Mouse (Mus musculus): ENCODE results near the gene Napb.
"Not testable (repeated sequence)": the region's sequence is repeated elsewhere in the genome, so short reads cannot be mapped to it uniquely, and the experiment has no call there.

Napb gene

GRCm38 (mm10) chr2:148732327-148733000 is at the start of gene Napb:
Gene Napb, minus strand, starts transcription at chr2:148732467.
- DNase-seq (ENCODE audit: low read depth, low spot score), result no peak

DNA sequence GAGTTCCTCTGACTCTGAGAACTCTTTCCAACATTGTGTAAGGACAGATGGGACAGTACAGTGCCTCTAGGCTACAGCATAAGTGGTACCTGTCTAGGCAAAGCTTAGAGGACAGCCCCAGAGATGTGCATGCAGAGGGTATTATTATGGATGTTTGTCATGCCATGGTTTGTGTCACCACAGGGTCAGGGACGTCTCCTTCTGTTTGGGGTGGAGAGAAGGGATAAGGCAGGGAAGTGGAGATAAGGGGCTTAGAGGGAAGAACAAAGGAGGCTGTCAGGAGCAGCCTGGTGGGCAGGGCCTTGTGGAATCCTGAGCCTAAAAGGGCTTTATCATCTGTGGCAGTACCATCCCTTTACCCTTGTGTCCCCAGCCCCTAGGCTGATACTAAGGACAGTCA is 49.4 kb upstream of the Napb start, which contains the start of gene 8030411F24Rik:
Gene 8030411F24Rik, plus strand, starts transcription at position 301 of the 400 bp plus-strand sequence.
- no peak for DNase-seq (ENCODE audit: low read depth, low spot score)

- DNase-seq (ENCODE audit: low read depth, low spot score), result not testable (repeated sequence)
Observed at GRCm38 (mm10) chr2:148771397-148771796, 39.1 kb upstream of the Napb start, which contains the start of gene Cst11. Gene Cst11, minus strand, starts transcription at chr2:148771497.

GRCm38 (mm10) chr2:148763648-148764388 is 31.6 kb upstream of the Napb start:
- peak; percentile 88 for DNase-seq (ENCODE audit: low read depth, low spot score)

GRCm38 (mm10) chr2:148754310-148754846 is 22.1 kb upstream of the Napb start:
- DNase-seq (ENCODE audit: low read depth, low spot score), result peak; percentile 10

DNA sequence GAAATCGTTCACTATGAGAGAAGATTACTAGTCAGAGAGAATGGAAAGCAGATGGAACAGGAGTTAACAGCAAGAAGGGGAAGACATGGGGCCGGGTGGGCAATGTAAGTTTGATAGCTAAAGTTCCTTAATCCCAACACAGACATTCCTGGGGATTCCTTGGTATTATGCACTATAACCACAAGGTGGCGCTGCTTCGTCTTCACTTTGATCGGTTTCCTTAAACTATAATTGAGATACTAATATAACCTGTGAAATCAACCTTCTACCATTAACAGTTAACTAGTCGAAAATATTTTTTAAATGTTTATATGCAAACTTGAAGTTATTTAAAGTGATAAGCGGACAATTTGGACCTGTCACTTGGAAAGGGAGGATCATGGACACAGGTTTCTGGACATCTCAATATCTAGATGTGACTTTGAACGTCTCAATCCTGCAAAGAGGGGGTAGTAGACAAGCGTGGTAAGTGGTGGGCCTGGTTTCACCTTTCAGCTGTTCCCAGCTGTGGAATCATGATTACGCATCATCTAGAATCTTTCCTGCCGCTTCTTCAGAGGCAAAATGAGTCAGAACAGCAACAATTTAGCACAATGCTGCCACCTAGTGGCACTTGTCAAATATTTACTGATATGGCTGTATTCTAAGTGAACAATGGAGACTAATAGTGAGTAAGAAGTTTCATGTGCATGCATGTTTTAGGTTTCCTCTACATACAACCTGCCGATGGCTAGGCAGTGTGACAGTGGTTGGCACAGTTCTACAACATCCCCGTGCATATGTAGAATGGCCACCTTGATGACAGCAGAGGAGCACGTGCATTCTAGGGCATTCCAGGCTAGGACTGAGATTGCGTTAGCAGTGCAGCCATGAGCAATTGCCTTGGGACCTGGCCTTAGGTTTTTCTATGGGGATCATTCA is 19.9 kb upstream of the Napb start:
- DNase-seq (ENCODE audit: low read depth, low spot score), result peak; percentile 85

DNA sequence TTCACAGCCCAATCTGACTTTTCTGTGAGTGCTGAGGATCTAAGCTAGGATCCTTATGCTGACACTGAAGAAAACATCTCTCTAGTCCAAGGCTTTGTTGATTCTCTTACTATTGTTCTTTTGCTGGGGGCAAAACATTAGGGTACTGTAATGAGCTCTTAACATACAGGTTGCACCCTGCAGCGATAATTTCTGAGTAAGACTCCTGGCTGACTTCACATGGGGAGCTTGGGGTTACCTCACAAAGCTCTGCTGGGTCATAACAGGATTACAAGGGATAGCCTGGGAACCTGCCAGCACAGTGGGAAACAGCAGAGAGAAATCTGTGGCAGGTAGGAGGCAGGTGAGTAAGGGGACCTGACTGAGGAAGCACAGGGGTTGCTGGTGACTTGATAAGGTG is 17.8 kb upstream of the Napb start, which contains the start of gene Cstl1:
Gene Cstl1, plus strand, starts transcription at position 301 of the 400 bp plus-strand sequence.
- no peak for DNase-seq (ENCODE audit: low read depth, low spot score)

- no peak for DNase-seq (ENCODE audit: low read depth, low spot score)
Observed at GRCm38 (mm10) chr2:148743846-148744407, 11.7 kb upstream of the Napb start.

- no peak for DNase-seq (ENCODE audit: low read depth, low spot score)
Observed at GRCm38 (mm10) chr2:148743001-148743400, 10.7 kb upstream of the Napb start.

DNA sequence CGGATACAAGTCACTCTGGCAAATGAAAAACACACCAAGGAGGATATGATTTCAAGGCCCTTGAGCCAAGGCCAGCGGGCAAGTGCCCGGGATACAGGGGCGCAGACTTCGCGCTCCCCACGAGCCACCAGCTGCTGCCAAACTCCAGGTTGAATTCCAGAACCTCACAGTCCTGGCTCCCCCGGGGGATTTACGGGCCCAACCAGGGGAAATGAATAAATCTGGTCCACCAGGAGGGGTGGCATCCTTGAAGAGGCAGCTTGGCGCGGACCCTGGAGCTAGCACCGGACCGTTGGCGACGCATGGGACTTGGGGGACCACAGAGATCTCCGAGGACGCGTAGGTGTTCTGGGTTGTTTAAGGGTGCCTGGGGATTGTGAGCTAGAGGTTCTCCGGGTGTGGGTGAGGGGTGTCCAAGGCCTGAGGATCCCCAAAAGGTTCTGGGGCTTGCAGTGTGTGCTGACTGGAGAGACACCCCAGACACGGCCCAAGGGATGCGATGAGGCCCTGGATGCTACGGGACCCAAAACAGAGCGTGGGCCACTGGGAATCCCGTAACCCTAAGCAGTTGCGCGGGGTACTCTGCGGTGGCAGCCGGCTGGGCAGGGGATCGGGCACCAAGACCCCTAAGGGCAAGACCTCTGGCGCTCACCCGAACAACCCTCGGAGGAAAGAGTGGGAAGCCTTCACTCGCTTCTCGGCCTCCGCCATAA is 497 bp downstream of the Napb start:
- DNase-seq (ENCODE audit: low read depth, low spot score), result no peak

DNA sequence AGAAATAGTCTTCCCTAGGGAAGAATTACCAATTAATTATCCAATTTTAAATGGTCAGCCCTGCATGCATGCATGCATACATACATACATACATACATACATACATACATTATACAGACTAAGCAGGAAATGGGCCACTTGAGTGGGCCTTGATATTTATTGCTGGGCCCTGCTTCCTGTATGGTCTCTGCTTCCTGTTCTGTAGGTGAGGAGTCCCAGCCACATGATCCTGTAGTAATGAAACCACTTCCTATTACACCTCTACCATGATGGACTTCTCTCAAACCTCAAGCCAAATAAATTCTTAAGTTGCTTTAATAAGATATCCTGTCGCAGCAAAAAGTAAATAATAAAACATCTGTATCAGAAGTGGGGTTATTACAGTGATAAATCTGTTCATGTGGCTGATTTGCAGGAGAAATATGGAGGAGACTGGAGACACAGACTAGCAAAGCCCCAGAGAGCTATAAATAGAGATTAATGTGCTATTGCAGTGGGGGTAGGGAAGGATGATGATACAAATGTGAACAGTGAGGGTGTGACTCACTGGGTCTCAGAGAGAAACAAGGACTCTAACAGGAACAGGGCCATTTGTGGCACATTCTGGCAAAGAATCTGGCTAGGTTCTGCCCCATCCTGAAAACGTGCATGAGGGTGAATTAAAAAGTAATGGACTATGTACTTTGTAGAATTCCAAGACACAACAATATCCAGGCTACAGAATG is 12.8 kb downstream of the Napb start:
- DNase-seq (ENCODE audit: low read depth, low spot score), result no peak

- no peak for DNase-seq (ENCODE audit: low read depth, low spot score)
Observed at GRCm38 (mm10) chr2:148717072-148717471, 15.2 kb downstream of the Napb start.

DNA sequence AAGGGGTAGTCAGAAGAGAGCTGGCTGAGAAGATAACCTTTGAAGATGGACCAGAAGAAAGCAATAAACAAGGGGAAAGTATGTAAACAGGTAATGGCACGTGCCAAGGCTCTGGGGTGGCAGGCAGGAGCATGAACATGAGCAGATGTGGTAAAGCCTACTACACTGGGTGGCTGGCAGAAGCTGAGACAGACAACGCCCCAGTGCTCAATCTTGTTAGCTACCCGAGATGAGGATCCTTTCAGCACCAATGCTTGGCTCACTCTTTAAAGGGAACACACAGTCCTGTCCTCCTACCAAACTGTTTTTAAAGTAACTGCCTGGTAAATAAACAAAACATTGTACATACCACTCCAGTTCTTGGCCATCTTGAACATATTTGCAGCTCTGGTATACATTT is 19.9 kb downstream of the Napb start:
- DNase-seq (ENCODE audit: low read depth, low spot score), result no peak

GRCm38 (mm10) chr2:148707202-148707530 is 25.1 kb downstream of the Napb start:
- no peak for DNase-seq (ENCODE audit: low read depth, low spot score)

GRCm38 (mm10) chr2:148706409-148707201 is 25.7 kb downstream of the Napb start:
- peak; percentile 47 for DNase-seq (ENCODE audit: low read depth, low spot score)

DNA sequence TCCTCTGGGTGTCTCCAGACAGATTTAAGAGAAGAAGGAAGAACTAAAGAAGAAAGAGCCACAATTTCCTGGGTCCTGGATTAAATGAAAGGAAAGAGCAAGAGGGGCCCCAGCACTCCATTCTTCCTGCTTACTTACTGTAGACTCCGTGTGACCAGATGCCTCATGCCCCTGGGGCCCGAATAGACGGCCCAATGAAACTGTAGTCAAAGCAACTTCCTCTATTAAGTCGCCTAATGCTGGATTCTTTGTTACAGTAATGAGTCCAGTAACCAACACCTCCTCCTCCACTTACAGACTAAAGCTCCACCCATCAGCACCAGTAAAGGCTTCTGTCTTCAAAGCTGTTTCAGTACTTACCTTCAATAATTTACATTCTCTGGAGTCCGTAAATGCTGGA is 33.7 kb downstream of the Napb start:
- peak; percentile 59 for DNase-seq (ENCODE audit: low read depth, low spot score)

DNA sequence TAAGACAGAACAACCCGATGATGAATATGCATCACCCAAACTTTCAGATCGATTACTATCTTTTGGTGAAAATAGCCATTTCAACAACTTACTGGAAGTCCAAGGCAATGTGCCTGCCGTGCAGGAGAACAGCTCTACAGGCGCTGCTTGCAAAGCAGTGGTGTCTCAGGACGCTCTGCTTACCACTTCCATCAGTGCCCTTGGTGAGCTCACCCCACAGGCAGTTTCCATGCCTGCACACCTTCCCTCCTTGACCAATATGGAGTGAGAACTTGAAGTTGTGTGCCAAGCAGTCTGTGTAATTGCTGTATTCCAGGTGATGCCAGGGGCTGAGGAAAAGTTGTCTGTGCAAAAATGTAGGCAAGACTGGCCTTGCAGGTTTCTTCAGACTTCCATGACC is 41.5 kb downstream of the Napb start:
- no peak for DNase-seq (ENCODE audit: low read depth, low spot score)

GRCm38 (mm10) chr2:148690291-148690690 is 42.0 kb downstream of the Napb start:
- no peak for DNase-seq (ENCODE audit: low read depth, low spot score)

- no peak for DNase-seq (ENCODE audit: low read depth, low spot score)
Observed at GRCm38 (mm10) chr2:148689444-148690140, 42.7 kb downstream of the Napb start.

Measured in A20 (cell line).